Comparison of ENCODE assay signal across 10 mouse cellular contexts in the genomic region with DNA sequence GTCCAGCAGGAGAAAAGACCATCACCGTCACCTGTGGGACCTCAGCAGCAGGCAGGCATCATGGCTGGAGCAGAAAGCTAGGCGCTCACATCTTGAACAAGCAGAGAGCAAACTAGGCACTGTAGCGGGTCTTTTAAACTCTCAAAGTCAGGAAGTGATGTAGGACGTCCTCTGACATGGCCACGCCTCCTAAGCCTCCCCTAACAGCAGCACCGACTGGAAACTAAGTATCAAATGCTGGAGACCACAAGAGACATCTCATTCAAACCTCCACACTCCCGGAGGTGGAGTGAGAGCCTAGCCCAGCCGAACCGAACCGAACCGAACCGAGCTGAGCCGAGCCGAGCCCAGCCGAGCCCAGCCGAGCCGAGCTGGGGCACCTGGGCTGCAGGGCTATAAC. TPM values are rescaled to one million over a fixed set of nuclear protein-coding genes. Genes with fewer than 3 reads are reported as not detected.
DNase-seq lines count a peak whose midpoint lies in the region; ATAC-seq and TF ChIP-seq lines count a peak whose summit lies in the region.
"Had no signal": no experiment of that assay in that cellular context is flagged by ENCODE, and none has a peak within 500 bp of the region (broad histone marks: within the 10 kb centered on the region; RNA-seq: fewer than 3 reads in every experiment).

No protein-coding gene starts in this region.

- H3K36me3 ChIP-seq in kidney, embryonic 15.5 days = no peaks in the 10 kb centered on the region
- H3K36me3 ChIP-seq in forebrain, embryonic 11.5 days (ENCODE audit: control insufficient read depth, insufficient read depth, low read length) = no peaks in the 10 kb centered on the region
- no peaks in the 10 kb centered on the region for H3K36me3 ChIP-seq in limb, embryonic 10.5 days

- H3K9ac ChIP-seq in kidney, embryonic 15.5 days = no peak overlapping the region
- no peak overlapping the region; the same call in 1 of the 2 replicates for H3K9ac ChIP-seq in forebrain, embryonic 11.5 days (ENCODE audit: low read length)

- H3K27me3 ChIP-seq in kidney, embryonic 15.5 days = peaks cover 11% of the 10 kb centered on the region
- no peaks in the 10 kb centered on the region for H3K27me3 ChIP-seq in forebrain, embryonic 11.5 days (ENCODE audit: control insufficient read depth, insufficient read depth, low read length)
- peaks cover 10% of the 10 kb centered on the region; the same call in 1 of the 2 replicates for H3K27me3 ChIP-seq in limb, embryonic 10.5 days (ENCODE audit: low read depth, poor library complexity, severe bottlenecking)
- no peaks in the 10 kb centered on the region for H3K27me3 ChIP-seq in cerebellum, adult 2 months (ENCODE audit: control insufficient read depth, insufficient read depth, low read length)

- H3K27ac ChIP-seq in kidney, embryonic 15.5 days = no peak overlapping the region
- no peak overlapping the region for H3K27ac ChIP-seq in forebrain, embryonic 11.5 days (ENCODE audit: low read depth, low read length)
- no peak overlapping the region for H3K27ac ChIP-seq in limb, embryonic 10.5 days
- no peak overlapping the region for H3K27ac ChIP-seq in olfactory bulb, adult 2 months (ENCODE audit: insufficient read depth, low read depth, low read length)
- H3K27ac ChIP-seq in cerebellum, adult 2 months (ENCODE audit: insufficient read depth, low read length) = no peak overlapping the region

- no peak for ATAC-seq in kidney, embryonic 15.5 days (replicated peaks; ENCODE audit: low FRiP score)
- ATAC-seq in forebrain, embryonic 11.5 days (replicated peaks; ENCODE audit: low FRiP score) = no peak

- H3K4me1 ChIP-seq in kidney, embryonic 15.5 days = peaks cover 11% of the 10 kb centered on the region
- peaks cover 2% of the 10 kb centered on the region; the same call in 1 of the 2 replicates for H3K4me1 ChIP-seq in forebrain, embryonic 11.5 days (replicated peaks; ENCODE audit: control insufficient read depth, insufficient read depth, low read length)
- H3K4me1 ChIP-seq in limb, embryonic 10.5 days = peaks cover 14% of the 10 kb centered on the region
- peaks cover 12% of the 10 kb centered on the region for H3K4me1 ChIP-seq in olfactory bulb, adult 2 months (ENCODE audit: control insufficient read depth, insufficient read depth, low read length)
- no peaks in the 10 kb centered on the region for H3K4me1 ChIP-seq in cerebellum, adult 2 months (ENCODE audit: control insufficient read depth, insufficient read depth, low read length)

- no peak for TF ChIP-seq CTCF in olfactory bulb, adult 2 months (IDR thresholded peaks at IDR 0.05; ENCODE audit: insufficient read depth, low read depth, low read length)
- TF ChIP-seq CTCF in cerebellum, adult 2 months (IDR thresholded peaks at IDR 0.05; ENCODE audit: borderline replicate concordance, insufficient read depth, low read depth, low read length) = no peak

- 26% methylated on average over 17 of the region's 17 CpGs for WGBS in kidney, embryonic 15.5 days
- 28% methylated on average over 17 of the region's 17 CpGs for WGBS in forebrain, embryonic 11.5 days
- 28% methylated on average over 17 of the region's 17 CpGs for WGBS in limb, embryonic 10.5 days
- 22% methylated on average over 17 of the region's 17 CpGs for WGBS in olfactory bulb, adult 2 months
- 21% methylated on average over 17 of the region's 17 CpGs for WGBS in cerebellum, adult 2 months

- no peak for DNase-seq in kidney, adult 8-10 months
- no peak for DNase-seq in forebrain, embryonic 11.5 days (ENCODE audit: low spot score)
- no peak for DNase-seq in limb, embryonic 10.5 days (ENCODE audit: low spot score)
- no peak for DNase-seq in Muller cell, postnatal 12 days (ENCODE audit: inconsistent ontology term)
- no peak for DNase-seq in cerebellum, adult 2 months
- DNase-seq in gastrocnemius, adult 18-20 months (ENCODE audit: low spot score) = no peak
- DNase-seq: thymus, postnatal 14 days had no signal

- TF ChIP-seq POLR2A in olfactory bulb, adult 2 months (IDR thresholded peaks at IDR 0.05; ENCODE audit: insufficient read depth, low read depth, low read length) = no peak
- TF ChIP-seq POLR2A in cerebellum, adult 2 months (IDR thresholded peaks at IDR 0.05; ENCODE audit: borderline replicate concordance, insufficient read depth, low read length) = no peak

- no peaks in the 10 kb centered on the region for H3K9me3 ChIP-seq in kidney, embryonic 15.5 days (replicated peaks)
- no peaks in the 10 kb centered on the region for H3K9me3 ChIP-seq in forebrain, embryonic 11.5 days (ENCODE audit: control insufficient read depth, low read length)
- H3K9me3 ChIP-seq in limb, embryonic 10.5 days (replicated peaks) = no peaks in the 10 kb centered on the region

- peak overlapping the region; percentile 34 for H3K4me3 ChIP-seq in kidney, embryonic 15.5 days (replicated peaks)
- H3K4me3 ChIP-seq in forebrain, embryonic 11.5 days (ENCODE audit: low read depth, low read length) = peak overlapping the region; percentile 14; the same call in 1 of the 2 replicates
- peak overlapping the region; percentile 34 for H3K4me3 ChIP-seq in limb, embryonic 10.5 days
- H3K4me3 ChIP-seq in olfactory bulb, adult 2 months (ENCODE audit: insufficient read depth, low read depth, low read length) = 0 out of 2 replicates have a peak overlapping the region, but pooled peaks have one; percentile 1
- no peak overlapping the region for H3K4me3 ChIP-seq in cerebellum, adult 2 months (replicated peaks; ENCODE audit: insufficient read depth, low read depth, low read length)

- peak overlapping the region; percentile 50 for H3K4me2 ChIP-seq in kidney, embryonic 15.5 days
- peak overlapping the region; percentile 31; the same call in 1 of the 2 replicates for H3K4me2 ChIP-seq in forebrain, embryonic 11.5 days (ENCODE audit: low read depth, low read length, severe bottlenecking)

RNA-seq across cellular contexts. Expression of a gene that starts 15.2 kb away (rescaled TPM):
- polyA plus RNA-seq in kidney, embryonic 15.5 days (2015; fragmentation: Nextera tagmentation; extraction: Ambion mirVana) = 87.0 and 90.6 TPM in 2 replicates
- 209 and 213 TPM in 2 replicates for polyA plus RNA-seq in forebrain, embryonic 11.5 days (2014; fragmentation: Nextera tagmentation; extraction: Ambion mirVana)
- polyA plus RNA-seq in limb, embryonic 10.5 days (2016; fragmentation: Nextera tagmentation; extraction: Ambion mirVana) = 152 and 170 TPM in 2 replicates
- not detected in 2 replicates for polyA plus RNA-seq in olfactory bulb, adult 2 months (2012; ENCODE audit: insufficient read depth, insufficient read length, low replicate concordance, missing spikeins)
- 110 and 122 TPM in 2 replicates for polyA plus RNA-seq in cerebellum, adult 2 months (2012; rRNA removed)
- total RNA-seq in gastrocnemius, adult 18-20 months (2021) = 10 to 100 TPM; 45.4 to 48.0 TPM

RNA-seq across cellular contexts. Expression of a gene that starts 34.5 kb away (rescaled TPM):
- 0.08 and 0.12 TPM in 2 replicates for polyA plus RNA-seq in kidney, embryonic 15.5 days (2015; fragmentation: Nextera tagmentation; extraction: Ambion mirVana)
- polyA plus RNA-seq in forebrain, embryonic 11.5 days (2014; fragmentation: Nextera tagmentation; extraction: Ambion mirVana) = not detected in 2 replicates
- not detected in 2 replicates for polyA plus RNA-seq in limb, embryonic 10.5 days (2016; fragmentation: Nextera tagmentation; extraction: Ambion mirVana)
- 142 TPM in 1 of 2 replicates, not detected in the other for polyA plus RNA-seq in olfactory bulb, adult 2 months (2012; ENCODE audit: insufficient read depth, insufficient read length, low replicate concordance, missing spikeins)
- 0.82 and 1.5 TPM in 2 replicates for polyA plus RNA-seq in cerebellum, adult 2 months (2012; rRNA removed)
- total RNA-seq in gastrocnemius, adult 18-20 months (2021) = not detected
- total RNA-seq: MEL had no signal

RNA-seq across cellular contexts. Expression of a gene that starts 45.6 kb away (rescaled TPM):
- polyA plus RNA-seq in kidney, embryonic 15.5 days (2015; fragmentation: Nextera tagmentation; extraction: Ambion mirVana) = 69.5 and 71.8 TPM in 2 replicates
- 9.7 and 10.3 TPM in 2 replicates for polyA plus RNA-seq in forebrain, embryonic 11.5 days (2014; fragmentation: Nextera tagmentation; extraction: Ambion mirVana)
- 4.2 and 9.4 TPM in 2 replicates for polyA plus RNA-seq in limb, embryonic 10.5 days (2016; fragmentation: Nextera tagmentation; extraction: Ambion mirVana)
- polyA plus RNA-seq in olfactory bulb, adult 2 months (2012; ENCODE audit: insufficient read depth, insufficient read length, low replicate concordance, missing spikeins) = not detected in 2 replicates
- polyA plus RNA-seq in cerebellum, adult 2 months (2012; rRNA removed) = 1.7 and 2.5 TPM in 2 replicates
- total RNA-seq in gastrocnemius, adult 18-20 months (2021) = 1 to 10 TPM; 1.3 to 2.0 TPM

Comparison
In these comparisons a context has a peak if more than half of its experiments do, and no peak if none do; other contexts are left out.
1. RNA of a gene that starts 34.5 kb away (polyA plus RNA-seq): 142 TPM in olfactory bulb, adult 2 months; 0.82 to 1.5 TPM in cerebellum, adult 2 months, 0.08 to 0.12 TPM in kidney, embryonic 15.5 days, not detected in forebrain, embryonic 11.5 days and not detected in limb, embryonic 10.5 days; every median in the first group is over 10 times any median in the second.